Mouse (Mus musculus) spleen, adult 18-20 months (tissue): ENCODE data around the gene Fgfr2.

Experiments used
- DNase-seq, 2 experiments: peaks; one replicate each; pipeline ENCODE4 v3.0.0; 2022; ENCODE audit warnings: mixed read lengths in 2 of 2

The Fgfr2 gene

DNA sequence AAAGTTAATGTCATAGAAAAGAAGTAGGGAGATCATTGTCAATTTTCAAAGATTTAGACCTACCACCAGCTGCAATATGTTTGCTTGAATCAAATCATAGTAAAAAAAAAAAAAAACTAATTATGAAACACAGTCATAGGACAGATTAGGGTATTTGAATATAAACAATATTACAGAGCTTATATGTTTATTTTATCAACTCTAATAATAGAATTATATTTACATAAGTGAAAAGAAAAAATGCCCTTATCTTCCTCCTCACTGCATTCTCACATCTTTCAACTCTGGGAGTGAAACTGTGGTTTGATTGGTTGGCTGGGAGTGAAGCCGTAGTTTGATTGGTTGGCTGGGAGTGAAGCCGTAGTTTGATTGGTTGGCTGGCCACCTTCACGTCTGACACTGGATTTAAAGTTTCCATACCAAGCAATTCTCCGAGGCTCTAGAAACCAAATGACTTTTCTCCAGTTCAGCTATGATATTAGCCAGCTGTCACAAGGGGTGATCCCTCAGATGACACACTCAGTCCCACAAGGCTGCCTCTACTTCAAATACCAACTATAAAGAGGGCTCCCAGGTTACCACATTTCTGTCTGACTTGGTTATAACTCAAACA lies 941.5 kb downstream of the Fgfr2 start:
- no peak for DNase-seq

DNA sequence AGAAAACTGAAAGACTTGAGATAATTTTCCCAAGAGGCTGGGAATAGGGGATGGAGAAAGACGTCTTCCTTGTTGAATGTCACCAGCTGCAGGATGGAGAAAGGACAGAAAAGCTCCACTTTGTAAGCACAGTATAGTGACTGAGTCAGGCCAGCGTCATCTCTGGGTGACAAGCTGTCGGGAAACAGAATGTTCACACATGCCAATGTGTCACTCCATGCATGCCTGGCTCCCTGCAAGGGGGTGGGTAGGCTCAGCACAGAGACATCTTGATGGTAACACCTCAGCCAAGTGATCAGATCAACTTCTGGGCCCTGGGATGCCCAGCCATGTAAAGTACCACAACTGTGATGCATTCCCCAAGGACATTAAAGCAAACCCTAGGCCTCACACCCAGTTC lies 942.1 kb downstream of the Fgfr2 start:
- DNase-seq, result no peak

- DNase-seq, result no peak
Measured at GRCm38 (mm10) chr7:132179049-132179448, 944.1 kb downstream of the Fgfr2 start.

DNA sequence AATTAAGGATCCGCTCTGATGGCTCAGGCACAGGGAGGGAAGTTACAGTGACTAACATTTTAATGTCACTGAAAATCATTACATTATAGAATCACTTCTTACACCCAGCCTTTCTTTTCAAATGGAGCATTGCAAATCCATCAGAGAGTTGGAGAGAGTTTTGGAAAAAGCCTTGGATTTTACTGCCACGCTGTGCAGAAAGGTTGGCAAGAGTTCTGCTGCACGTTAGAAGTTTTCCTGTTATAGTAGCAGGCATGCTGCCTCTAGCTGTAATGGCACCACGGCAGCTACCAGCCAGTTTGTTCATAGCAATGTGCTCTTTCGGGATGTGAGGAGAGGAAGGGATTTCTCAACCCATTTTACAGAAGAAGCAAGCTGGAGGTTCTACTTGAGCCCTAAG lies 948.4 kb downstream of the Fgfr2 start:
- DNase-seq, result no peak

- no peak for DNase-seq
Measured at GRCm38 (mm10) chr7:132174296-132174695, 948.9 kb downstream of the Fgfr2 start.

GRCm38 (mm10) chr7:132172220-132172619 lies 950.9 kb downstream of the Fgfr2 start:
- DNase-seq, result no peak

GRCm38 (mm10) chr7:132171716-132172115 lies 951.4 kb downstream of the Fgfr2 start:
- DNase-seq, result no peak

DNA sequence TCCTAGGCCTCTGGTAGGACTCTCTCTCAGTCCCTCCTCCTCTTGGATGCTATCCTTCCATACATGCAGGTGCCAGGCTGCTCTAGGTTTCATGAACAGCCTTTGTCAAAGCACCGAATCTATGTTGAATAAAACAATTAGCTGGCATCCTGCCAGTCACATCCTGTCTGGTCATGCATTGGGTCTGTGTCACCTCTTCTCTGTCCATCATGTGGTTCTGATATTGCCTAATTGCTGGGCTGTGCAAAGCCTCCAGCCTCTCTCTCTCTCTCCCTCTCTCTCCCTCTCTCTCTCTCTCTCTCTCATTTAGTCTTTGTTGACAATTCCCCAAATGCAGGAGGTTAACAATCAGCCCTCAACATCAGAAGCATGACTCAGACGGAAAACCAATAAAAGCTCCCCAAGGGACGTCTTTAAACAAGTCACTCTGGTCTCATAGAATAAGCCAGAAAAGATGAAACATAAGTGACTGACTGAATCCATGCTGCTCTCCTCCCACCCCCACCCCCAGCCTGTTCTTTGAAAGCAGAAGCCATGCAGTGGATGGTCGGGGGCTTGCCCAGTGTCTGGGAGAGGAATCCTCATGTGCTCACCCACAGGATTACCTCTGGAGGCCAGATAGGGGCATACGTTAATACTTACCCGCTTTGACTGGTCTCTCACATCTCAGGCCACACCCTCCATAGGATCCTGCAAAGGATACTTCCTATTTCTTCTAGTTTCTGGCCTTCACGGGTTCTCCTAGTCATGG lies 953.6 kb downstream of the Fgfr2 start:
- DNase-seq, result no peak

GRCm38 (mm10) chr7:132167239-132167638 lies 955.9 kb downstream of the Fgfr2 start:
- DNase-seq, result no peak

GRCm38 (mm10) chr7:132162254-132162653 lies 960.9 kb downstream of the Fgfr2 start:
- no peak for DNase-seq

- DNase-seq, result no peak
Measured at GRCm38 (mm10) chr7:132158321-132159025, 964.7 kb downstream of the Fgfr2 start.

GRCm38 (mm10) chr7:132154368-132154961 lies 968.7 kb downstream of the Fgfr2 start, which contains the start of gene Cpxm2:
TSS of gene Cpxm2 (minus strand) at chr7:132154739.
- no peak for DNase-seq

GRCm38 (mm10) chr7:132153725-132154147 lies 969.4 kb downstream of the Fgfr2 start:
- no peak for DNase-seq

DNA sequence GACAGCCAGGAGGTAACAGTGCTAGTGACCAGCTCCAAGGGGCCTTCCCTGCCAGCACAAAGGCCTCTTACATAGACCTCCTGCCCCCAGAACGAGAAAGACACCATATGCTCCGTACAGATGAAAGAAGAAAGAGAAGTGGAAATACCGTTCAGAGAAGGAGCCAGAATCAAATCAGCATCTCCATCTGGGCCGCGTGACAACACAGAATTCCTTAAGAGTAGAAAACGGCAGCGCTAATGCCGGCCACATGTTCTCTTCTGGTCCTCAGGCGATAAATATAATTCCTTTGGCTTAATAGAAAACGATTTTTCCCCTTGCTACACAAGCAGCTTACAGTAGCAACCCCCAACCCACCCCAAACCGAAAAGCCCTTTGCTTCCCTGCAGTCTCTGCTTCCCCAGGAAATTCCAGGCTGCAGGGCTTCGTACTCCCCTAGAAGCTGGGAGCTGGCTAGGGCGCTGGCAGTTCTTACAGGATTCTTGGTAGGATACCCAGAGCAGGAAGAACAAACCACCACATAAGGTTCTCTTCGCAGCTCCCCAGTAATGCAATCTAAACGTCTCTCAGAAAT lies 977.8 kb downstream of the Fgfr2 start:
- no peak for DNase-seq

DNA sequence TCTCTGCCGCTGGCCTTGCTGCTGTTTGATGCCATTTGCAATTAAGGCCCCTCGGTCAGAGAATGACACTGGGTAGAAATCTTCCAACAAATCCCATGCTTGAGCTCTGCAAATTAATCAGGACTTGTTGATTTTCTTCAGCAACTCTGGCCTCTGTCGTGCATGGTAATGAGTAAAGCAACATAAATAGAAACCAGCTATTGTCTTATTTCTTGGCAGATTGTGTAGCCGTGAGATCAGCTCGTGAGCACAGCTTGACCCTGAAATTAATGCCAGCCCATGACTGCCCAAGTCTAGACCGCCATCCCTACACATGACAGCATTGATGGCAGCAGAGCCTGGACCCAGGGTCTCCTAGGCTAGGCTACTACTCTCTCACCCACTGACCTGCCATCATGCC lies 994.5 kb downstream of the Fgfr2 start:
- no peak for DNase-seq

DNA sequence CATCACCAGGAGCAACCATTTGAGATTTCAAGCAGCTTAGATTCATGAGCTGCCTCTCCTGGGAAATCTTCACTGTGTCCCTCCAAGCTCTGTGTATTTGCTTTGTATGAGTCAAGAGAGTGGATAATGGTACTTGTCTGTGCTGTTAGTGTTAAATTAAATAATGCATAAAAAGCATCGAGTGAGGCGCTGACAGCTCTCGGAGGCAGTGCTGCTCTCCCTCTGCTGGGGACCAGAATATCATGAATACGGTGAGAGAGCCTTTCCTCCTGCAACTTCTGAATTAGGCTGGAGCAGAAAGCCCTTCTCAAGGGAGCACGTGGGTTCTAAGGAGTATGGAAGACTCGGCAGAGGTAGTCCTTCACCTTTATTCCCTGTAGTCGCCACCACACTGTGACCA lies 998.2 kb downstream of the Fgfr2 start:
- DNase-seq, result no peak

- no peak for DNase-seq
Measured at GRCm38 (mm10) chr7:132123211-132123610, 999.9 kb downstream of the Fgfr2 start.

GRCm38 (mm10) chr7:132119817-132120216 lies 1003.3 kb downstream of the Fgfr2 start:
- DNase-seq, result no peak

GRCm38 (mm10) chr7:132111770-132112169 lies 1011.4 kb downstream of the Fgfr2 start:
- no peak for DNase-seq

- DNase-seq, result no peak
Measured at GRCm38 (mm10) chr7:132110308-132110707, 1012.8 kb downstream of the Fgfr2 start.

DNA sequence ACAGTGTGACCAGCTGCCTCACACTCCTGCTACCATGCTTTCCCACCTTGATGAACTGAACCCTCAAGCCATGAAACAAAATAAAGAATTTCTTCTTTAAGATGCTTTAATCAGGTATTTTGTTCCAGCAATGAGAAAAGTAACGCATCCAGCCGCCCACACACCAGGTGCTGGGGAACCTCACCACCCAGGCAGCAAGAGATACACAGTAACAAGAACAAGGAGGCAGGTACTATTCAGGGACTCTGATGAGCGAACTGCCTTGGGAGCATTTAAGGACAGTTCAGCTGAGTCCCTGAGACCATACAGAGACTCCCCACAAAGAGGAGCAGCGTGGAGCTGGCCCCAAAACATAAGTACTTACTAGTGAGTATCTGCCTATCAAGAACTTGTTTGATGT lies 1016.3 kb downstream of the Fgfr2 start:
- DNase-seq, result no peak

DNA sequence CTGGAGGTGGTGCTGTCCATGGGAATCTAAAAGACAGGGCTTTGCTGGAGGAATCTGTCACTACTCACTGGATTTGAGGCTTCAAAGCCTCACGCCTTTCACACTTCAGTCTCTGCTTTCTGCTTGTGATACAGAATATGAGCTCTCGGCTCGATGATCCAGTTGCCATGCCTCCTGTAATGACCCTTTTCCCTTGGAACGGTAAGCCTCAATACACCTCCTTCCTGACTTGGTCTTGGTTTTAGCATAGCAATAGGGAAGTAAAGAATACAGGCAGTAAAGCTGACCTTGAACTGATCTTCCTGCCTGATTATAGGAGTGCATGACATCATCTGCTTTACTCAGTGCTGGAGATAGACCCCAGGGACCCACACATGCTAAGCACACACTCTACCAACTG lies 1017.8 kb downstream of the Fgfr2 start:
- DNase-seq, result no peak

- no peak for DNase-seq
Measured at GRCm38 (mm10) chr7:132098441-132098840, 1024.7 kb downstream of the Fgfr2 start.
